Mouse (Mus musculus): ENCODE measurements around the gene Nfil3. TPM values are rescaled to one million over a fixed set of nuclear protein-coding genes. Genes with fewer than 3 reads are reported as not detected.

The Nfil3 gene
- total RNA-seq, 2 experiments from 2014 or later, result 33.9 to 36.7 TPM

GRCm38 (mm10) chr13:52942876-52943388 lies 37.9 kb downstream of the Nfil3 start:
- DNase-seq, result no peak

- no peak for DNase-seq
Measured at GRCm38 (mm10) chr13:52940956-52941355, 39.9 kb downstream of the Nfil3 start.

- peak; percentile 29 to 43 for DNase-seq
Measured at GRCm38 (mm10) chr13:52930582-52930981, 50.3 kb downstream of the Nfil3 start.

- peak; percentile 88 to 93 for DNase-seq
Measured at GRCm38 (mm10) chr13:52929209-52930171, 51.4 kb downstream of the Nfil3 start, which contains the start of gene Auh. Gene Auh (minus strand): TSS chr13:52929681.

- DNase-seq, result no peak
Measured at GRCm38 (mm10) chr13:52928392-52928791, 52.5 kb downstream of the Nfil3 start.

- no peak for DNase-seq
Measured at GRCm38 (mm10) chr13:52924457-52924856, 56.4 kb downstream of the Nfil3 start.

- DNase-seq, result no peak
Measured at GRCm38 (mm10) chr13:52921966-52922365, 58.9 kb downstream of the Nfil3 start.

- DNase-seq, result no peak
Measured at GRCm38 (mm10) chr13:52921065-52921825, 59.6 kb downstream of the Nfil3 start.

GRCm38 (mm10) chr13:52919790-52920352 lies 61.0 kb downstream of the Nfil3 start:
- DNase-seq, result no peak

- no peak for DNase-seq
Measured at GRCm38 (mm10) chr13:52918333-52918732, 62.5 kb downstream of the Nfil3 start.

Other genes starting within 250 kb of the Nfil3 start
- 100 to 1,000 TPM; 163 to 164 TPM for gene Auh, start 51.4 kb downstream of the Nfil3 start, total RNA-seq (2021)

Data from heart, adult 18-20 months (tissue).